Mouse (Mus musculus) CH12.LX (cell line): ENCODE data around the gene Rnase13.

ENCODE experiments used
- CHD2 ChIP-seq: IDR thresholded peaks from 2 replicates; pipeline ENCODE4 v1.6.1; 2011; ENCODE audit warnings: low read length, improper control_type of control experiment
- CTCF ChIP-seq, 2 experiments: IDR thresholded peaks in 1 of 2; conservative IDR thresholded peaks in 1 of 2; 2 replicates each; pipeline ENCODE4 v1.5.1; 2011 to 2012; ENCODE audit warnings: low read depth in 2 of 2, low read length in 2 of 2, improper control_type of control experiment in 1 of 2, inconsistent platforms in 1 of 2, mild to moderate bottlenecking in 1 of 2, moderate library complexity in 1 of 2
- ETS1 ChIP-seq: conservative IDR thresholded peaks from 2 replicates; pipeline ENCODE4 v1.6.1; 2012; ENCODE audit warnings: low read depth, mild to moderate bottlenecking, inconsistent platforms, low read length, improper control_type of control experiment, moderate library complexity
- MAX ChIP-seq: IDR thresholded peaks from 2 replicates; pipeline ENCODE4 v1.6.1; 2011; ENCODE audit warnings: low read length, improper control_type of control experiment
- MEF2A ChIP-seq: IDR thresholded peaks from 2 replicates; pipeline ENCODE4 v1.6.1; 2014; ENCODE audit warnings: low read depth, mild to moderate bottlenecking, inconsistent platforms, low read length, improper control_type of control experiment, borderline replicate concordance
- PAX5 ChIP-seq: IDR thresholded peaks from 2 replicates; pipeline ENCODE4 v1.6.1; 2012; ENCODE audit warnings: low read length, inconsistent platforms, mixed read lengths
- POLR2A ChIP-seq: IDR thresholded peaks from 2 replicates; pipeline ENCODE4 v1.6.1; 2011; ENCODE audit warnings: low read depth, mild to moderate bottlenecking, improper control_type of control experiment, low read length
- SIN3A ChIP-seq: IDR thresholded peaks from 2 replicates; pipeline ENCODE4 v1.6.1; 2012; ENCODE audit warnings: low read length, improper control_type of control experiment, inconsistent platforms
- TBP ChIP-seq: conservative IDR thresholded peaks from 2 replicates; pipeline ENCODE4 v1.6.1; 2011; ENCODE audit warnings: low read depth, low read length, improper control_type of control experiment

GRCm38 (mm10) chr14:51892191-51892939 is 30.2 kb downstream of the Rnase13 start, which contains the start of gene Slc39a2:
- TF ChIP-seq POLR2A (no peak), MAX (no peak), SIN3A (no peak), CTCF (conservative IDR thresholded peaks at IDR 0.05 in 1 of 2, IDR thresholded peaks at IDR 0.05 in 1 of 2; ENCODE audit: low read depth in 2 of 2, low read length in 2 of 2) (no peak), ETS1 (no peak), MEF2A (no peak), TBP (no peak), PAX5 (no peak), CHD2 (no peak)
